Mouse (Mus musculus) megakaryocyte-erythroid progenitor cell, adult 5 weeks (primary cell): ENCODE measurements around the gene Prdm8. TPM values are rescaled to one million over a fixed set of nuclear protein-coding genes. Genes with fewer than 3 reads are reported as not detected.

Experiments used
- polyA plus RNA-seq: library from polyadenylated mRNA; stranded (reverse); fragments of >175 nt; gene quantifications from 2 replicates; pipeline ENCODE4 v1.2.3, GENCODE M21; 2012

Gene Prdm8
- polyA plus RNA-seq = 0.05 and 0.09 TPM in 2 replicates

DNA sequence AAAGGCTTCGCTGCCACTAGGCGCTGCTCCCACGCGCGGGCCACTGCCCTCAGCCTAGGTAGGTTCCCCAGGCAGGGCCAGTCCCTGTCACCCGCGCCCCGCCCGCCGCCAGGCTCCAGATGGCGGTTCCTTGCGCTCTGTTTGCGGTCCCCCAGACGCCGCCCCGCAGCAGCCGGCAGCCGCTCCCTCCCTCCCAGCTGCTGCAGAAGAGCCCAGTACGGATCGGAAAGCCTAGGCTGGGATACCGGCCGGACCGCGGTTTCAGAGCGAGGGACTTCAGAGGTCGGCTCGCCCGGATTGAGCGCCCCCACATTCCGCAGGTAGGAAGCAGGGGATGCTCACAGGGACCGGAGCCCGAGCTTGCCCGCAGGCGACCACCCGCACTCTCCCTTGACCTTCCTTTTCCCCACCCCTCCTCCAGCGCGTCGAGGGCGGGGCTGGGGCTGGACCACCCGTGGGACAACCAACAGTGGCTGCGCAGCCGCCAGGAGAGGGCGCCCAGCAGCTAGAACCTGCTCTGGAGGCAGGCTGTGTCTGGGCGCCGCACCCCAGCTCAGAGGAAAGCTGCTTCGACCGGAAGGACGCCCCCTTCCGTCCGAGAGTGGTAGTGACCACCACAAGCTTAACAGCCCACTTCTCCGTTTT is at the start of gene Prdm8:
Gene Prdm8, plus strand, starts transcription at position 19 of the 645 bp plus-strand sequence.

Other genes starting within 250 kb of the Prdm8 start
- gene Antxr2, start 136.2 kb upstream of the Prdm8 start, polyA plus RNA-seq = 5.0 TPM in 2 replicates
- not detected in 2 replicates for gene Fgf5, start 87.0 kb downstream of the Prdm8 start, polyA plus RNA-seq
- gene Cfap299, start 162.1 kb downstream of the Prdm8 start, polyA plus RNA-seq = not detected in 2 replicates